Mouse (Mus musculus): ENCODE measurements around the gene Cnksr1.

Cnksr1 gene

DNA sequence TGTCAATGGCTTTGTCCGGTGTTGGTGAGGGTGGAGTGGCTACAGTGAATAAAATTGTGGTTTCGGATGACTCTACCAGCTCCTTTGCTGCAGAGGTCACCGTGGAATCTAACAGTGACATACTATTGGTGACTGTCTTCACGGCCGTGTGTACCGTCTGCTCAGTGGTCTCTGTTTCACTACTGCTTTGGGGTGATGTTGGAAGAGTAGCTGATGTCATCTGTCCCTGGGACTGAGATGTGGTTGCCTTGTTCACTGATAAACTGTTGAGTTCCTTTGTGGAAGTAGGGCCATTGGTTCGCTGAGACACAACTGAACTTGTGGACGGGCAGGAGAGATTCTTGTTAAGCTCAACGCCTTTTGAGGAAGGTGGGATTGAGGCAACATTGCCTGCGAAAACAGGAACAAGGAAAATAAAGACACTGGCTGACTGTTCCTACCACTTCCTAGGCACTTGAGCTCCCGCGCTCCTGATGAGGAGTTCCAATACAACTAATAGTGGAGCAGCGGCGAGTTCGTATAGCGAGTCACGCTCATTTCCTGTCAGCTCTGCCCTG, 34.8 kb downstream of the Cnksr1 start:
- DNase-seq (ENCODE audit: low read depth, low spot score): no peak

DNA sequence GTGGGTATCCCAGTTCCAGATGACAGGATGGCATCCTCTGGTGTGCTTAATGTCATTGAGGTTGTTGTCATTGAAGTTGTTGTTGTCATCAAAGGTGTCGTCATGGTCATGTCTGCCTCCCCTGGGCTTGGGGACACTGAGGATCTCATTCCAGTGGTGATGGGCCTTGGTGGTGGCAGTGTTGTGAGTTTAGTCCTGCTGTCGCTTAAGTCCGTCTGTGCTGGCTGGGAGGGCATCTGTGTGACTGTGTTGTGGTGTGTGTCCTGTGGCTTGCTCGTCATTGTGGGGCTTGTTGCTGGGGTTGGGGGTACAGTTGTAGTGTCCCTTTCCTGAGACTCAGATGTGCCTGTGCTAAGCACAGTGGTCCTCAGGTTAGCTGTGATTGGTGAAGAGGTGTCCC, 35.3 kb downstream of the Cnksr1 start, which contains the start of gene Gm7534:
Gene Gm7534, minus strand, starts transcription at position 101 of the 400 bp plus-strand sequence.
- DNase-seq (ENCODE audit: low read depth, low spot score): no peak

DNA sequence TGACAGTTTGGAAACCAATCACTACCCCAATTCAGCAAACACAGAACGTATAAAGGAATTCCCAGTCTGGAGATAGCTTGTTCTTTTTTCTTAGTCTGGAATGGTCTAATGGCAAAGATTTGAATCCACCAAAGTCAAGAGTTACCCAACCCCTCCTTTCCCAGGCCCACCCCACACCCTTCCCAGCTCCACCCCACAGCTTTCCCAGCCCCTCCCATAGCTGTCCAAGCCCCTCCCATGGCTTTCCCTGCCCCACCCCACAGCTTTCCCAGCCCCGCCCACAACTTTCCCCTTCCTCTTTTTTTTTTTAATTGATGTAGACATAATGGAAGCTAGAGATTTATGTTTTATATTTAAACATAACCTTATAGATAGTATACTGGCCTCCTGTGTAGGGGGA, 38.8 kb downstream of the Cnksr1 start:
- DNase-seq (ENCODE audit: low read depth, low spot score): no peak

DNA sequence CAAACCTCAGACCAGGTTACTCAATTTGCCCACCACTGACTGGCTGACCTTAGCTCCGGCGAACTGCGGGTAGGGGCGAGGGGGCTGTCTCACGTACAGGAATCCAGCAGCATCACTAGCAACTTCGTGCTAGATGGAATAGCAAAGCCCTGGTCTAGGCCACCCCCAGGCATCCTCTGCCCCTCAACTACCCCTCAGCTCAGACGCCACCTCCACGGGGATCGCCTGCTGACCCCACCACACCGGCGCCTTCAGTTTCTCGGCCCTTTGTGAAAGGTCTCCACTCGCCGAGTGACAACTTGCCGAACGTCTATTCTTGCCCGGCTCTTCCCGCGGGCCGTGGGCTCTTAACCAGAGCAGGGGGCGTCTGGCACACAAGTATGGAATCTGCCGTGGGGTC, 51.9 kb downstream of the Cnksr1 start:
- DNase-seq (ENCODE audit: low read depth, low spot score): no peak

DNA sequence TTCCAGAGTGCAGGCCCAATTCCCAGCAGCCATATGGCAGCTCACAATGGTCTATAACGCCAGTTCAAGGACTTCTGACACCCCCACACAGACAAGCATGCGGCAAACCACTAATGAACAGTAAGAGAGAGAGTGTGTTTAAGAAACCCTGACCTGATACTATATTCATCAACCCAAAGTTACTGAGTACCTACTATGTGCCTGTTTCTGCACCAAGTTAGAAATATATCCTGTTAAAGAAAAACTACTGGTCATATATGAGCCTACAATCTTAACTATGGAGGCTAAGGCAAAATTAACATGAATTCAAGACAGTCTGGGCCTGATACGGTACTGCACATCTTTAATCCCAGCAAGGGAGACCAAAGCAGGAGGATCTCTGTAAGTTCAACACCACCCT, 52.6 kb downstream of the Cnksr1 start:
- no peak for DNase-seq (ENCODE audit: low read depth, low spot score)

DNA sequence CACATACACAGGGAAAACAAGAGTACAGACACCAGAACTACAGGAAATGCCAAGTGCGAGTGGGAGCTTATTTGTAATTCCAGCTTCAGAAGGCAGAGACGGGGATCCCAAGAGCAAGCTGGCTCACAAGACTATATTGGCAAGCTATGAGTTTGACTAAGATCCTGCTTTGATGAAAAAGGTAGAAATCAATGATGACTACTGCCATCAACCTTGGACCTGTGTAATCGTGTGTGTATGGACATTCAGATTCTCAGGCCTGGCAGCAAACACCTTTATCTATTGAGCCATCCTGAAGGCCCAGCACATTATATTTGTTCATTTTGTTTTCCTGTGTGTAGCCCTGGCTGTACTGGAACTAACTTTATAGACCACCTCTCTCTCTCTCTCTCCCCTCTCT, 54.5 kb downstream of the Cnksr1 start:
- DNase-seq (ENCODE audit: low read depth, low spot score): no peak

DNA sequence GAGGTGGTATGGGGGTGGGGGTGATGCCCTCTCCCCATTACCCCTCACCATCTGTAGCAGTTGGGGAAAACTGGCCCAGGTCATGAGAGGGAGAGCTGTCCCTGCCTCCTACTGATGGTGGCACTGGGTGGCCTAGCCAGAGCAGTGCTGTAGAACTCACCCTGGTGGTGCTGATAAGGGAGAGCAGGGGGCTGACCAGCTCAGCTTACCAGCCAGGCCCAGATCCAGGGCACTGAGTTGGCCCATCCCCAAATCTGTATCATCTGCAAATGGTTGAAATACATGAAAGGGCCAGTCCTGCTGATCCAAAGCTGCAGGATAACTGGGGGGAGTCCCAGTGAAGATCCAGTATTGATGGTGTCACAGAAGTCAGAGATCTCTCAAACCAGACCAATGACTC, 56.4 kb downstream of the Cnksr1 start:
- no peak for DNase-seq (ENCODE audit: low read depth, low spot score)

DNA sequence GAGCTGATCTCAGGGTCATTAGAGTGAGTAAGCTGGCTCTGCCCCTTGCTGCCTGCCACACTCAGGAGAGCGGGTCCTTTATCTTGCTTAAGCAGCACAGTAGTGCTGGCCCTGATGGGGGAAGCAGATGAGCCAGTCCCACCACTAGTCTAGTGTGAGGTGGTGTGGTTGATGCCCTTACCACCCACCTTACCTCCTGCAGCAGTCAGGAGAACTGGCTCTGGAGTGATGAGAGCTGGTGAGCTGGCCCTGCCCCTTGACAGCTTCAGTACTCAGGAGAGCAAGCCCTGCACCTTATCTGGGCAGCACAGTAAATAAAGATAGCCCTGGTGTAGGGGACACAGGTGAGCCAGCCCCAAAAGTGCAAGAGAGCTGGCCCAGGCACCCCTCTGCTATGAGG, 57.1 kb downstream of the Cnksr1 start:
- DNase-seq (ENCODE audit: low read depth, low spot score): no peak
